Mouse (Mus musculus): ENCODE data around the gene S100a5.

S100a5 gene

DNA sequence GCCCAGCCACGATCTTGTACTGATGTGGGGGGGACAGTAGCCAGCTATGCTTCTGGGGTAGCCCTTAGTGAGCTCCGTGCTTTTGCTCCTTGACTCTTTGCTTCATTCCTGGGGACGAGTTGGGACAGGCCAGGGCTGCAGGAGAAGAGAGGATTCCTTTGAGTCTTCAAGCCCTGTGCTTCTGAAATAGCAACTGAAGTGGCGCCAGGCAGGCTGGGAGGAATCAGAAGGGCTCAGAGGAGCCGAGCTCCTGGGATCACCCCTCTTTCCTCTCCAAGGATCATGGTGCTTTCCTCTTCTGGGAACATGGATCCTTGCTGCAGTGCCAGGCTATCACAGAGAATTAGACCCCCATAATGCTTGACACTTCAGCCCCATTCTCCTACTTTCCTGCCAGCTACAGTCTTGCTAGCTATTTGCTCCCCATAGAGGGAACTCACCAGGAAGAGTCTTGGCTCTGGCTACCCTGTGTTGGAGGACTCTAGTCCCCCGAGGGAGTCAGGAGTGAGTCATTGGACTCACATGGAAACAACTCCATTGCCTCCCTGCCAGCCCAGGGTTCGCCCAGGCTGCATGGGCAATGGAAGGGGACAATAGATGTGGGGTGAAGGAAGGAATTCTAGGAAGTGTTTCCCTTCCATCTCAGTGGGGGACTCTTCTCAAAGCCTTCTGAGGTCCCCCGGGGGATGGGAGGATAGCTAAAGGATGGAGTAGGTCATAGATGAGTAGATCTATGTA, 7.7 kb upstream of the S100a5 start:
- no peak for DNase-seq (ENCODE audit: low spot score)

DNA sequence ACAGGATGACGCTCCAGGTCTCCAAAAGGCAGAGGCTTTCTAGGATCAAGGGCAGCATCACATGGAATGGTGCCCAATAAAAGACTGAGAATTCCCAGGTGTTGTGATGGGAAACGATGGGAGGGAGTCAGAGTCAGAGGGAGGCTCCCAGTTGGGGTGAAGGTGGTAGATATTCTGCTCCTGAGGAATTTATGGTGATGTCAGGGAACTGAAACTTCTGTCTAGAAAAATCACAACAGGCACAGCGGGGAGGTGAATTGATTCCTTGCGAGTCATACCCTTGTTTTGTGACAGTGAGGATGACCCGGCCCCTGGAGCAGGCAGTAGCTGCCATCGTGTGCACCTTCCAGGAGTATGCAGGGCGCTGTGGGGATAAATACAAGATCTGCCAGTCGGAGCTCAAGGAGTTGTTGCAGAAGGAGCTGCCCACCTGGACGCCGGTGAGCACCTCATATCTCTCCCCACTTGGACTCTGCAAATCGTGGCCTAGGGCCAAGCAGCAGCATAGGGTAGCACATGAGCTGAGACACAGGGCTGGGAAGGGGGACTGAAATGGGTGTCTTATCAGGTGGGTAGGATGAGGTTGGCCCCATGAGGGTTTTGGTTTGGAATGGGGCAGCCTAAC, 6.7 kb upstream of the S100a5 start, which contains the start of gene Gm42674:
Gm42674 (plus strand) TSS at position 419 of the 625 bp plus-strand sequence.
- DNase-seq (ENCODE audit: low spot score): no peak

DNA sequence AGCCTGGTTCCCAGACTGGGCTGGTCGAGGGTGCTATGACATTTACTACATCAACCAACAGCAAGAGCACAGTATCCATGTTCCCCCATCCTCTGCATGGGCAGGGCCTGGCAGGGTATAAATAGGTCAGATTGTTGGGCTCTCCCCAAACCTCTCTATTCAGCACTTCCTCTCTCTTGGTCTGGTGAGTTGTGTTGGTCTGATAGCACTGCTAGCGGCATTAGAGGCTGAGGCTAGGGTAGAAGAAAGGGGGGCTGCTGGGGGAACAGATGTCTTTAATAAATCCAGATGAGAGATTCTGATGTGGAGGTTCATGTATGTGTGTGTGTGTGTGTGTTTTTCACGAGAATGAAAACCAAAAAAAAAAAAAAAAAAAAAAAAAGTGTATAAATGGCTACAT, 4.7 kb upstream of the S100a5 start, which contains the start of gene S100a4:
S100a4 (plus strand) TSS at position 149 of the 400 bp plus-strand sequence.
- DNase-seq (ENCODE audit: low spot score): no peak

DNA sequence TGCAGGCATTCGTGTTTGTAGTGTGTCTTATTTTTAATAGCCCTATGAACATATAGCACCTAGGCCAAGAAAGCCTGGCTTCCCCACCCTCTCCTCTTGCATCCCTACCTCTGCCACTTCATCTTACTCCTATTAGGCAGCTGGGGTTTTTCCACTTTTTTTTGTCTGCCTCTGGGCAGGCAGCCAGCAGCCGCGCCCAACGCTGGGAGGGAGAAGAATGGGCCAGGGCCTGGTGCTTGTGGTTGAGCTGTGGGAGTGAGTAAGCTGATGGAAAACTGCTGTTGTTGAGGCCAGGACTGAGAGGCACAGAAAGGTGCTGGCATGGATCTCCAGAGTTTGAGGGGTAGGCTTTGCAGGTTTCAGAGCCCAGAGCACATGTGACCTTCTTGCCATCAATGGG, 3.9 kb upstream of the S100a5 start:
- DNase-seq (ENCODE audit: low spot score): no peak

DNA sequence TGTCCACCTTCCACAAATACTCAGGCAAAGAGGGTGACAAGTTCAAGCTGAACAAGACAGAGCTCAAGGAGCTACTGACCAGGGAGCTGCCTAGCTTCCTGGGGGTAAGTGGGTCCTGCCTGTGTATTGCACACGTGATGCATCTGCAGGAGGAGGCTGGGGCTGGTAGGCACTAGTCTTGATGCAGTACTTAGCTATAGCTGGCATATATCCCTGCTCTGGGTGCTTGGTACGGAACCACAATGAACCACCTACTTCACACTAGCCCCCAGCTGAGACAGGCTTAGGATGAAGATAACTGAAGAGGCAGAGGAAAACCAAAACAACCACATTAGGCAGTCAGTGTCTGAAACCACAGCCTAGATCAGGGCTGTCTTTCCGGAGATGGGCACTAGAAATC, 3.3 kb upstream of the S100a5 start:
- no peak for DNase-seq (ENCODE audit: low spot score)

DNA sequence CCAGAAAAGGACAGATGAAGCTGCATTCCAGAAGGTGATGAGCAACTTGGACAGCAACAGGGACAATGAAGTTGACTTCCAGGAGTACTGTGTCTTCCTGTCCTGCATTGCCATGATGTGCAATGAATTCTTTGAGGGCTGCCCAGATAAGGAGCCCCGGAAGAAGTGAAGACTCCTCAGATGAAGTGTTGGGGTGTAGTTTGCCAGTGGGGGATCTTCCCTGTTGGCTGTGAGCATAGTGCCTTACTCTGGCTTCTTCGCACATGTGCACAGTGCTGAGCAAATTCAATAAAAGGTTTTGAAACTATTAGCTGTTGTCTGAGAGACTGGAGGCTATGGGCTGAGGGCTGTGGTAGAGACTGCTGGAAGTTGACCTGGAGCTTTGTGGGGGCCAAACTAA, 2.6 kb upstream of the S100a5 start:
- no peak for DNase-seq (ENCODE audit: low spot score)

DNA sequence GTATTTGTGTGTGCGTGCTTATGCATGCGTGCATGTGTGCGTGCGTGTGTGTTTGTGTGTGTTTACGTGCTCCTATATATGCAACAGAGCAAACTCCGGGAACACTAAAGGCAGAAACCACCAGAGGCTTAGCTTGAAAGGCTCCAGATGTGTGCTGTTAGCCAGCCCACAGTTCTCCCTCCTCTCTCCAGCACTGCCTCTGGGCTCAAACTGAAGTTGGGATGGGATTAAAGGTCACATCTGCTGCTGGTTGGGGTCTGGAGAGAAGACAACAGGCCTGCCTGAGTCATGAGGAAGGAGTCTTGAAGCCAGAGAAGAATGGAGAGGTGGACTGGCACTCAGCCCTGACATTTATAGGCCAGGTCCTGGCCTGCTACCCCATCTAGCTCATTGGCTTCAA, 2.1 kb upstream of the S100a5 start:
- DNase-seq (ENCODE audit: low spot score): no peak

DNA sequence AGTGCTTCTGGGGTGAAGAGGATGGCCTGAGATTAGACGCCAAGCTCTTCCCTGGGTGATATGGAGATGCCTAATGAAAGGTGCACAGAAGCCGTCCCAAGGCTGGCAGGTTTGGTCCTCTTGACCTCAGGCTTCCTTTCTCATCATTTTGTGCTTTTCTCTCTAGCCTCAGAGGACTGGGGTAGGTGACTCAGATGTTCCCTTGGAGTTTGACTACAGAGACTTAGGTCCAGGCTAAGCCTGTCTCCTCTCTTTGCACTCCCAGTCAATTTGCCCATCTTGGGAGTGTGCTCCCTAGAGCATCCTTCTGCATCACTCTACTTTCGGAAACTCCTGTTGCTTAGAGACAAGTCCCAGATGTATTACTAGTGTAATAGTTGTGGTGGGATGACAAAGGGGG, 962 bp upstream of the S100a5 start:
- no peak for DNase-seq (ENCODE audit: low spot score)

DNA sequence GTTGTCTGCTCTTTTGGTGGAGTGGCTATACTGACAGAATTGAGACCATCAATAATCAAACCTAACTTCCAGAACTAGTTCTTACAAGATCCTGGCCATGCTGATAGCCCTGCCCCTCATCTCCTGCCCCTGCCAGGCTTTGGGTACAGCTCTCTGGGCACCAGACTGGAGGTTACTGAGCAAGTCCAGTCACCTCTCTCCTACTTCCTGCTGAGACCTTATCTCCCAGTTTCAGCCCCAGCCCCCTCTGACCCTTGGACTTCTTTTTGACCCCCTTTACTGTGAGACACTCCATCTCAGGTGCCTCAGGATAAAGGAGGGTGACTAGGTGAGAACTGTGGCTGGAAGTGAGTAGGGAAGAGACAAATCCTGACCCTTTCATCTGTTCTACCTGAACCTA, 779 bp downstream of the S100a5 start:
- DNase-seq (ENCODE audit: low spot score): no peak

DNA sequence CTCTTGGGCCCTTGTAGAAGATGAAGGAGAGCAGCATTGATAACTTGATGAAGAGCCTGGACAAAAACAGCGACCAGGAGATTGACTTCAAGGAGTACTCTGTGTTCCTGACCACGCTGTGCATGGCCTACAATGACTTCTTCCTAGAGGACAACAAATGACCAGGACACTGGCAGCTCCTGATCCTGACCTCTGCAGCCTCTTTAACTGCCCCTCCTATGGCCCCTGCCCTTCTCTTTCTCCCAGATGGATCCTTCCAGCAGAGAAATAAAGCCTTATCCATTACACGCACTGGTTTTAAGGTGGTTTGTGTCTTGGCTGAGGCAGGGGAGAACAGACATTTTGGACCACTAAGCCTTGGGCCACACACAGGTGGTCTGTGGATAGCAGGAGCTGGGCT, 3.2 kb downstream of the S100a5 start:
- no peak for DNase-seq (ENCODE audit: low spot score)

DNA sequence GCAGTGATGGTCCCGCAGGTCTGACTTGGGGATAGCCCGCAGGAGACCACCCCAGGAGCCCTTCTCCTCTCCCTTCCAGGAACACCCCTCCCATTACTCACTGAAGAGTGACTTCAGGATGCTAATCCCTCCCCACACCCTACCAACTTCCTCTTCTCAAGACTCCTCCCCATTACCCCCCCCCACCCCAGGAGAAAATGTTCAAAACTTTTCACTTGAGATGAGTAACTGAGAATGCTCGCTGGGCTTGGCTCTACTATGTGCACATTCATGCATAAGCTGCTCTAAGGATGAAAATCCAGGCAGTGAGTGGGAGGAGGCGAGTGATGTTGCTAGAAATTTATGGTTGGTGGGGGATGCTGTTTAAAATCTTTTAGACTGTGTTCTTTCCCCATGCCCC, 3.7 kb downstream of the S100a5 start:
- DNase-seq (ENCODE audit: low spot score): no peak

DNA sequence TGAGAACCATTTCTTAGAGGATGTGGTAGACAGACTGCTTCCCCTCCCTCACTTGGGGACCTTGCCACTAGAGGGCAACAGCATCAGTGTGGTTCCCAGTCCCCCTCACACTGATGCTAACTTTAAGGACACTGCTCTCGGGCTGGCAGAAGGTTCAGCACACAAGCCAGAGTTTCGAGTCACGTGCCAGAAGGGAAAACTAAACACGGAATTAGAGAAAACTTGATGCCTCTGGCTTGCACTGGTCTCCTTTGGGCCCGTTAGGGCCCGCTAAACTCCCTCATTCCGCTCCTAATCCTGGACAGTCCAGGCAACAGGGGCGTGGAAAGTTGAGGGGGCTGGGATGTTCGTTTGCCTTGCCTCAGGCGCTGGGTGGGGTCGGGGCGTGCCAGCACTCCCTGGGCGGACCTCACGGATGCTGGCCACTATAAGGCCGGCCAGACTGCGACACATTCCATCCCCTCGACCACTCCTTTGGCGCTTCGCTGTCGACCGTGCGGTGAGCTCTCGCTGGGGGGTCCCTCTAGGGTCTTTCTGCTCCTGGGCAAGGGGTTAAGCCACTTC, 4.5 kb downstream of the S100a5 start, which contains the start of gene S100a6:
S100a6 (plus strand) TSS at position 155 of the 564 bp plus-strand sequence.
- no peak for DNase-seq (ENCODE audit: low spot score)

DNA sequence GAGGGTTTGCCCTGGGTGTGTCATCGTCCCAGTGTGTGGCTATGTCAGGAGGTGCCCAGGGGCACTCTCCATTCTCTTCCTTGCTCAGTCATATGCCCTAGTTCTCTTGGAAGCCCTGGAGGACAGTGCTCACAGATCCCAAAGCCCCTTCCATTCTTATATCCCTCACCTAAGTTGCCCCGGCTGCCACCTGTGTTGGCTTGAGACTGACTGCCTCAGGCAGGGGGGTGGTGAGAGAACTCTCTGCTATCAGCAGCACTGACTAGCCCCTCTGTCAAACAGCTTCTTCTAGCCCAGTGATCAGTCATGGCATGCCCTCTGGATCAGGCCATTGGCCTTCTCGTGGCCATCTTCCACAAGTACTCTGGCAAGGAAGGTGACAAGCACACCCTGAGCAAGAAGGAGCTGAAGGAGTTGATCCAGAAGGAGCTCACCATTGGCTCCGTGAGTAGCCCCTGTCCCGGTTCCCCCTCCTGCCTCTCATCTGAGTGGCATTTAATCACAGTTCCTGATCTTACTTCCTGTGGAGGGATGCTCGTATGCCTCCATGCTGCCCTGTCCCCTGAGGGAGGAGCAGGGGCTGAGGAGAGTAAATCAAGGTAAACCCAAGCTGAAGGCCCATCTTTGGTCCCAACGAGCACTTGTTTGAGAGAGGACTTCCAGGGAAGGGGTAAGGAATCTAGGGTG, 5.3 kb downstream of the S100a5 start:
- no peak for DNase-seq (ENCODE audit: low spot score)

DNA sequence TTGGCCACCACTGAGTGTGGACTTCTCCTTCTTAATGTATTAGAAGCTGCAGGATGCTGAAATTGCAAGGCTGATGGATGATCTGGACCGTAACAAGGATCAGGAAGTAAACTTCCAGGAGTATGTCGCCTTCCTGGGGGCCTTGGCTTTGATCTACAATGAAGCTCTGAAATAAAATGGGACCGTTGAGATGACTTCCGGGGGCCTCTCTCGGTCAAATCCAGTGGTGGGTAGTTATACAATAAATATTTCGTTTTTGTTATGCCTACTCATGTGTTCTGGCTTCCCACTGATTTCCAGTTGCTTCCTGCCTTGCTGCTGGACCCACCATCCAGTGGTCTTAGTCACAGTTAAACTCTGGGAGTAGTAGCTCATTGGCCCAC, 5.8 kb downstream of the S100a5 start:
- no peak for DNase-seq (ENCODE audit: low spot score)

DNA sequence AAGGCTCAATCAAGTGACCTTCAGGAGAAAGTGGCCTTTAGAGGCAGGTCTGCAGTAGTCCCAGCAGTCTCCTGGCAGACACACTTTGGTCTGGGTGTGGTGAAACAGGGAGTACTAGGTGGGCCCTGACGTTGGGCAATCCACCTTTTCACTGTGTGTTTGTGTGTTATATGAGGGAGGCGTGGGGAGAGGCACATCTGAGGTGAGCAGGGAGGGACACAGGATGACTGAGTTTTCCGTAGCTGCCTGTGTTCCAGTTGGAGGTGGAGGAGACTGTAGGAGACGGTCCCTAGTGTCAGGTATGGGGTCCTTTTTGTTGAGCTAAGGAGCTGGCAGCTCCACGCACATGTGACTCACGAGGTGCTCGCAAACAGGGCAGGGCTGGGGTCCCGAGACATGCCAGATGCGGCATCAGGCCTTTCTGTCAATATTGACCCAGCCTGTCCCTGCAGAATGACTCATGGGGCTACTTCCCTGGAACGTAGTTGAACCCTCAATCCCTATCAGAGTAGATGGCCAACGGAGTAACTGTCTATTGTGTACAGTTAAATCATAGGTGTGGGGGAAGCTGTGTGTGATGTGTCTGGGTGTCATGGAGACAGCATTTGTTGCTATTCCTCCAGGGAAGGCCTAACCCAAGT, 6.4 kb downstream of the S100a5 start:
- DNase-seq (ENCODE audit: low spot score): no peak

DNA sequence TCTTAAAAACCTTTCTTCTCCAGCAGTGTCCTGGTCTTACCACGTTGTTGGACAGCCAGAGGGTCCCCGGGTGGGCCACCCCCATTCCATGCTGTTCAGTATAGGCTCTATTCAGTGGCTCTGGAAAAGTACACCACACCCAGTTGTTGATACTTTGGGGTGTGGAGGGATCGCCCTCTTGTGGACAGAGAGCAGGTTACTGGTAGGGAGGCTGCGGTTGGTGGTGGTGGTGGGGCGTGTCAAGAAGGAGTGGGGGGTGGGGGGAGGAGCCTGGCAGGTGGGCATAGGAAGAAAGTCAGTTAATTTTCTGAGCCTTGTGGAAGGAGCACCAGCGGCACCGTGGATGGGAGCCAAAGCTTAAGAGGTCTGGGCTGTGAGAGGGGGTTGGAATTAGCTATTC, 7.1 kb downstream of the S100a5 start:
- DNase-seq (ENCODE audit: low spot score): peak; percentile 65

DNA sequence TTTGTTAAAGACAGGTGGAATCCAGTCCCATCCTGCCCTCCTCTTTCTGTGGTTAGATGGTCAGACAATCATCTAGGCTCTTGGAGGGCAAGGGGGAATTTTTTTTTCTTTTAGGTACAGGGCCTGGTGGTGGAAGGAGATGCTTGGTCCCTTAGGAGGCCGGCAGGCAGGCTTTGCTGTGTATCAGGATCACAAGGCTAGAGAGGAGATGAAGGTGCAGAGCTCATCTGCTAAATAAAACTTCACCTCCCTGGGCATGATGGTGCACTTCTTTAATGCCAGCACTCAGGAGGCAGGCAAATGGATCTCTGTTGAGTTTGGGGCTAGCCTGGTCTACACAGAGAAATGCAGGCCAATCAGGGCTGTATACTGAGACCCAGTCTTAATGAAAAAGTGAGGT, 7.6 kb downstream of the S100a5 start:
- DNase-seq (ENCODE audit: low spot score): no peak

DNA sequence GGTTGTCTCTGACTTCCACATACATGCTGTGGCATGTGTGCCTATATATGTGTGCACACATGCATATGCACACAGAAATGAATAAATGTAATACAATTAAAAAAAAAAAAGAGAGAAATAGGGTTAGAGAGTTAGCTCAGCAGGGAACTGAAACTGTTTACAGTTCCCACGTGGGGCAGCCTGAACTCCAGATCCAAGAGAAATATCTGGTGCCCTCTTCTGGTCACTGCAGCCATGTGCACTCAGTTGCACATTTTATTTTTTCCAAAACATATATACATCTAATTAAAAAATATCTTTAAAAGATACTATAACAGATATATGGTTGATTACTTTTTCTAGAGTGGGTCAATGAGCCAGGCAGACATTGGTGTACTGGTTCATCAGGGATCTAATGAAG, 9.3 kb downstream of the S100a5 start:
- no peak for DNase-seq (ENCODE audit: low spot score)

DNA sequence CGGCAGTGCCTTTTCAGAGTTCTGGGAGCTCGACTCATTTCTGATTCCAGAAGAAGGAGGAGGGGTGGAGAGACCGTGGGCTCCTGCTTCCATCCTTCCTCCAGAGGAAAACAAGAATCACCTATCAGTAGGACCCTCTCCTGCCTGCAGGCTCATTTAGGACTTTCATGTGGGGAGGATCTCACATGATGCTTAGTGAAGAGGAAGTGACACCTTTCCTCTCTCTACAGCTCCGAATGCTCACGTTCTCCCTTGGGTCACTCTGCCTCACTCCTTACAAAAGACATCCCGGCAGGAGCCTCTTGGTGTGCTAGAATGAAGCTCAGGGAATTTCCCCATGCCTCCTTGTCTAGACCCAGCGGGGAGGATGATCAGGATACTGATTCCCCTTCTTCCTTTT, 13.2 kb downstream of the S100a5 start:
- no peak for DNase-seq (ENCODE audit: low spot score)

DNA sequence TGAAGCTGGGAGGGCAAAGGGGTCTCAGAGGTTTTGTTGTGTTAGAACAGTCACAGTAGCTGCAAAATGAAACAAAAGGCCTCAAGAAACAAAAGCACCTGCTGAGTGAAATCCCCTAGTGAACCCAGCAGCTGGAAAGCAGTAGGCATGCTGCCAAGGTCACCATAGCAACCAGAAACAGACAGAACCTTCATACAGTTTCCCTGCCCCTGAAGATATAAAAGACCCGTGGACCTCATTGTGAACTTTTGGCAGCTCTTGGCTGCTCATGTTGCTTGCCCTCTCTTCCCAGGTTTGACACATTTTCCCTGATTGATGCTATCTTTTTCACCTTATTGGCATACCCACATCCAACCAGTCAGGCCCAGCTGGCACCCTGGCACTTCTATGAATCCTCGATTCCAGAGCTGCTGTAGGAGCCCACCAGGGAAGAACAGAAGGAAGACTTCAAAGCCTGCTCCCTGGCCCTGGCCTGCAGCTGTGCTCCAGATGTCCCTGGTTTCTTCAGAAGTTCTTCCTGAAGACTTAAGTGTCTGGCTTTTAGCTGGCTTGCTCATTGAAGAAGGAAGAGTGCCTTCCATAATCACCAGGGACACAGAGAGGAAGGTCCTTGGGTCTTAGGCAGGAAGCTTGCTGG, 15.2 kb downstream of the S100a5 start:
- no peak for DNase-seq (ENCODE audit: low spot score)

DNA sequence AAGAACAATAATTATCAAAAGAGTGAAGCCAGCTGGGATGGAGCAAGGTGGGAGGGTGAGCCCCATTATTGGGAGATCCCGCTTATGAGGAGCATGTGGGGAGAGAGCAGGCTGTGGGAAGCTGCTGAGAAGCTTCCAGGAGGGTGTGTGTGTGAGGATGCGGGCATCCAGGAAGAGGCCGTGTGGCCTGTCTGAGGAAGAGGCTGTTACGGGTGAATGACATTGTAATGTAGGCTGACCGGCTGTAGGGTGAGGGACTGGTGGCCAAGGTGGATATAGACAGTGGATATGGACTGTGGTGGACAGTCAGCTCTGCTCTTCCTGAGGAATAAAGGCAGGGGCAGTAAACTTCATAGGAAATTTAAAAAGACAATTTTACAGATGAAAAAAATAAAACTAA, 17.2 kb downstream of the S100a5 start:
- DNase-seq (ENCODE audit: low spot score): no peak

Data from layer of hippocampus, adult 9-10 months (tissue).